Mouse (Mus musculus) right cerebral cortex, adult 2 months (tissue): ENCODE data around the gene H2-Q2.
"Not testable (repeated sequence)": the region's sequence is repeated elsewhere in the genome, so short reads cannot be mapped to it uniquely, and the experiment has no call there.

Experiments used
- DNase-seq, 2 experiments: peaks; one replicate each; pipeline ENCODE4 v3.0.0; 2021 to 2022; ENCODE audit warnings: low spot score in 2 of 2

The H2-Q2 gene

DNA sequence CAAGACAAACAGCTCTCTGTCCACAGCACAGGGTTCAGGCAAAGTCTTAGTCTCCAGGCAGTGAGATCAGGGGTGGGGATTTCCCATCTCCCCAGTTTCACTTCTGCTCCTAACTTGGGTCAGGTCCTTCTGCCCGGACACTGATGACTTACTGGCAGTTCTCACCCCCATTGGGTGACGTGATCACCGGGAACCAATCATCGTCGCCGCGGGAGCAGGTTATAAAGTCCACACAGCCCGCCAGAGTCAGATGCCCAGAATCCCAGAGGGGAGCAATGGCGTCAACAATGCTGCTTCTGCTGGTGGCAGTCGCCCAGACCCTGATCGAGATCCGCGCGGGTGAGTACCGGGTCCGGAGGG lies 37.3 kb downstream of the H2-Q2 start, which contains the start of gene H2-Q4:
Gene H2-Q4 (plus strand): TSS at position 249 of the 360 bp plus-strand sequence.
- DNase-seq, result peak; percentile 75 to 80

DNA sequence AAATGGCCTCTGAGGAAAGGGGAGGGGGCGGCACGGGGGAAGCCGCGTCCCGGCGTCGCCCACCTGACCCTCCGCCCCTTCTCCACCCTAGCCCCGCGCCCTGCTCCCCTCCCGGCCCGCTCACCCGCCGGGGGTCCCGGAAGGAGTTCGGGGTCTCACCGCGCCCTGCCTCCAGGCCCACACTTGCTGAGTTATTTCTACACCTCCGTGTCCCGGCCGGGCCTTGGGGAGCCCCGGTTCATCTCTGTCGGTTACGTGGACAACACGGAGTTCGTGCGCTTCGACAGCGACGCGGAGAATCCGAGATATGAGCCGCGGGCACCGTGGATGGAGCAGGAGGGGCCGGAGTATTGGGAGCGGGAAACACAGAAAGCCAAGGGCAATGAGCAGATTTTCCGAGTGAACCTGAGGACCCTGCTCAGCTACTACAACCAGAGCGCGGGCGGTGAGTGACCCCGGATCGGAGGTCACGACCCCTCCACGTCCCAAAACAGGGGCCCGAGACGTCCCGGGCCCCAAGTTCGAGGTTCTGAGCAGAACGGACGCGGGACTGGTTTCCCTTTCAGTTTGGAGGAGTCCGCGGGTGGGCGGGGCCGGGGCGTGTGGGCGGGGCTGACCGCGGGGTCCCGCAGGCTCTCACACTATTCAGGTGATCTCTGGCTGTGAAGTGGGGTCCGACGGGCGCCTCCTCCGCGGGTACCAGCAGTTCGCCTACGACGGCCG lies 37.8 kb downstream of the H2-Q2 start:
- DNase-seq, result peak in 1 of 2 experiments; percentile 2

DNA sequence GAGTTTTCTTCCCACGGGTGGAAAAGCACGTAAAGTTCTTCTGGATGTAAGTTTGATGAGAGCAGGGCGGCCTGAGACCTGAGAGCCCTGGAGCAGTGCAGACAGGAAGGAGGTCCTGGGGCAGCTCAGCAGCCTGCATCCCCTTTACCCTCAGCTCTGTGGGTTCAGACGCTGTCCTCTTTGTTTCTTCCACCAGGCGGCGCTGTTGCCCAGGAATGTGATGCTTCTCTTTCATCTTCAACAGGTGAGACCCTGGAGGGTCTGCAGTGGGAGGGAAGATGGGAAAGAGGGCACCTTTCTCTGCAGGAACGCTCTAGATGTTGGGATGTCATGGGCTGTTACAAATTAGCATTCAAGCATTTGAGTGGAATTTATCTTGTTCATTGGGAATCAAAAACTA lies 47.8 kb downstream of the H2-Q2 start:
- not testable (repeated sequence) for DNase-seq

DNA sequence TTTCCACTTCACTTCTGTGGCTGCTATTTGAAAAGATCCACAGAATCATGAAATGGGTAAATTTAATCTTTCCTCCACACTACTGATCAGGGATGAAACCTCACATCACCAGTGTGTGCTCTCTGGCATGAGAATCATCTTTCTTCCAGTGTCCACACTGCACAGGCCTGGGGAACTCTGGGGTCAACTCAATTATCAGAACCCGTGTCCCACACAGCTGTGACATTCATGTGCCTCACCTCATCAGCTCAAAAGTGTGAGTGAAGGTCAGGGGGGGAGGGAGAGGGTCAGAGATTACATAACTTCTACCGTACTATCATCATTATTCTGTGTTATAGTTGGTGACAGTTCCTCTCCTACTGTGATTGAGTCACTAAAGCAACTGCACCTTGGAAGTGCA lies 50.6 kb downstream of the H2-Q2 start:
- DNase-seq, result not testable (repeated sequence)

DNA sequence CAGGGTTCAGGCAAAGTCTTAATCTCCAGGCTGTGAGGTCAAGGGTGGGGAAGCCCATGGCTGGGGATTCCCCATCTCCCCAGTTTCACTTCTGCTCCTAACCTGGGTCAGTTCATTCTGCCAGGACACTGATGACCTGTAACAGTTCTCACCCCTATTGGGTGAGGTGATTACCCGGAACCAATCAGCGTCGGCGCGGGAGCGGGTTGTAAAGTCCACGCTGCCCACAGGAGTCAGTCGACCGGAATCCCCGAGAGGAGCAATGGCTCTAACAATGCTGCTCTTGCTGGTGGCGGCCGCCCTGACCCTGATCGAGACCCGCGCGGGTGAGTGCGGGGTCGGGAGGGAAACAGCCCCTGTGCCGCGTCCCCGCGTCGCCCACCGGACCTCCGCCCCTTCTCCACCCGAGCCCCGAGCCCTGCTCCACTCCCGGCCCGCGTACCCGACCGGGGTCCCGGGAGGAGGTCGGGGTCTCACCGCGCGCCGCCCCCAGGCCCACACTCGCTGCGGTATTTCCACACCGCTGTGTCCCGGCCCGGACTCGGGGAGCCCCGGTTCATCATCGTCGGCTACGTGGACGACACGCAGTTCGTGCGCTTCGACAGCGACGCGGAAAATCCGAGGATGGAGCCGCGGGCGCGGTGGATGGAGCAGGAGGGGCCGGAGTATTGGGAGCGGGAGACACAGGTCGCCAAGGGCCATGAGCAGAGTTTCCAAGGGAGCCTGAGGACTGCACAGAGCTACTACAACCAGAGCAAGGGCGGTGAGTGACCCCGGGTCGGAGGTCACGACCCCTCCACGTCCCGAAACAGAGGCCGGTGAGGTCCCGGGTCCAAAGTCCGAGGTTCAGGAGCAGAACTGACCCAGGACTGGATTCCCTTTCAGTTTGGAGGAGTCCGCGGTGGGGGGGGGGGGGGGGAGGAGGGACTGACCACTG lies 52.1 kb downstream of the H2-Q2 start:
- not testable (repeated sequence) for DNase-seq
